Mouse (Mus musculus) lung, postnatal 0 days (tissue): ENCODE measurements around the gene Gm49395. TPM values are rescaled to one million over a fixed set of nuclear protein-coding genes. Genes with fewer than 3 reads are reported as not detected.

Experiments used
- ATAC-seq: fragments of 200-750 bp; cut with Nextera tagmentation; 2 replicates; pipeline ENCODE4 v1.8.0; 2017; ENCODE audit warnings: moderate library complexity
- DNase-seq: peaks from one replicate; pipeline ENCODE4 v3.0.0-alpha.2; 2016; ENCODE audit warnings: low spot score
- H3K27ac ChIP-seq: fragments of 300-500 bp; sonication (generic); 2 replicates; pipeline ENCODE4 v1.5.1; 2014; ENCODE audit warnings: antibody characterized with exemption, mild to moderate bottlenecking, low read length, mixed read lengths
- H3K27me3 ChIP-seq: fragments of 300-500 bp; sonication (generic); replicated peaks from 2 replicates; pipeline ENCODE4 v1.6.1; 2014; ENCODE audit warnings: low read length, mixed read lengths; ENCODE audit not compliant: insufficient read depth
- H3K36me3 ChIP-seq: fragments of 300-500 bp; sonication (generic); 2 replicates; pipeline ENCODE4 v1.6.1; 2014; ENCODE audit warnings: low read length, mixed read lengths; ENCODE audit not compliant: insufficient read depth
- H3K4me1 ChIP-seq: fragments of 300-500 bp; sonication (generic); 2 replicates; pipeline ENCODE4 v1.6.1; 2014; ENCODE audit warnings: antibody characterized with exemption, low read depth, low read length, mixed read lengths; ENCODE audit not compliant: insufficient read depth
- H3K4me2 ChIP-seq: fragments of 300-500 bp; sonication (generic); replicated peaks from 2 replicates; pipeline ENCODE4 v1.6.1; 2014; ENCODE audit warnings: low read depth, mild to moderate bottlenecking, low read length, moderate library complexity, mixed read lengths
- H3K4me3 ChIP-seq: fragments of 300-500 bp; sonication (generic); 2 replicates; pipeline ENCODE4 v1.5.1; 2014; ENCODE audit warnings: low read depth, low read length
- H3K9ac ChIP-seq: fragments of 300-500 bp; sonication (generic); replicated peaks from 2 replicates; pipeline ENCODE4 v1.6.1; 2014; ENCODE audit warnings: low read depth, mild to moderate bottlenecking
- H3K9me3 ChIP-seq: fragments of 300-500 bp; sonication (generic); 2 replicates; pipeline ENCODE4 v1.6.1; 2016; ENCODE audit warnings: low read length, mixed read lengths
- CTCF ChIP-seq: IDR thresholded peaks from 2 replicates; pipeline ENCODE4 v1.5.1; 2016; ENCODE audit warnings: antibody characterized with exemption, mild to moderate bottlenecking
- EP300 ChIP-seq: IDR thresholded peaks from 2 replicates; pipeline ENCODE4 v1.6.1; 2016; ENCODE audit warnings: antibody characterized with exemption, mild to moderate bottlenecking, control low read depth
- WGBS: fragments of 180-500 bp; shearing (Covaris S2); extraction: QIAGEN DNeasy Blood & Tissue Kit; methylation state at CpG from one replicate; pipeline ENCODE4 v1.1.7; 2014; 5-methylcytosine and 5-hydroxymethylcytosine counted together
- polyA plus RNA-seq: library from polyadenylated mRNA; unstranded; fragments of >200 nt; fragmentation: Nextera tagmentation; extraction: Ambion mirVana; gene quantifications from 2 replicates; pipeline ENCODE4 v1.2.1, GENCODE M21; 2015

Gene Gm49395
- polyA plus RNA-seq, 1 experiment from 2014 or later: 8.7 TPM

DNA sequence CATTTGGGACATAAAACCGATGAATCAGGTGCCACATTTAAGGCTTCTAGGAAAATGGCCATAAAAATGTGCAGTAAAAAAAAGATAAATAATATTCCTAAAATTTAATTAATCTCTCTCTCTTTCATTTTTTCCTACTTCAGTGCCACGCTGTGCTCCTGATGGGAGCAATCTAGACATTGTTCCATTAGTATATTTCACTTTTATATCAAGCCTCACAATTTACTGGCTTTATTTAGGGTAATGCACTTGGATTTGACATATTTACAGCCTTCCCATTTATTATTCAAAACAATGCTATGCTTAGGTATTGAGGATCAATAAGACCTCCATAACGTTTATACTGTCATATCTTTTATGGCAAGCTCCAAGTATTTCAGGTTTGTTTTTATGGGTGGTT, 76.3 kb downstream of the Gm49395 start:
- no peaks in the 10 kb centered on the region for H3K4me1 ChIP-seq
- no peak overlapping the region for H3K9ac ChIP-seq
- no peak overlapping the region for H3K4me3 ChIP-seq
- no peaks in the 10 kb centered on the region for H3K36me3 ChIP-seq
- TF ChIP-seq CTCF: no peak
- no peak for TF ChIP-seq EP300
- no peaks in the 10 kb centered on the region for H3K27me3 ChIP-seq
- H3K4me2 ChIP-seq: no peak overlapping the region
- ATAC-seq (no peak), DNase-seq (no peak)
- no peak overlapping the region for H3K27ac ChIP-seq
- no peaks in the 10 kb centered on the region for H3K9me3 ChIP-seq
- WGBS: 83% methylated on average over 3 of the region's 3 CpGs

DNA sequence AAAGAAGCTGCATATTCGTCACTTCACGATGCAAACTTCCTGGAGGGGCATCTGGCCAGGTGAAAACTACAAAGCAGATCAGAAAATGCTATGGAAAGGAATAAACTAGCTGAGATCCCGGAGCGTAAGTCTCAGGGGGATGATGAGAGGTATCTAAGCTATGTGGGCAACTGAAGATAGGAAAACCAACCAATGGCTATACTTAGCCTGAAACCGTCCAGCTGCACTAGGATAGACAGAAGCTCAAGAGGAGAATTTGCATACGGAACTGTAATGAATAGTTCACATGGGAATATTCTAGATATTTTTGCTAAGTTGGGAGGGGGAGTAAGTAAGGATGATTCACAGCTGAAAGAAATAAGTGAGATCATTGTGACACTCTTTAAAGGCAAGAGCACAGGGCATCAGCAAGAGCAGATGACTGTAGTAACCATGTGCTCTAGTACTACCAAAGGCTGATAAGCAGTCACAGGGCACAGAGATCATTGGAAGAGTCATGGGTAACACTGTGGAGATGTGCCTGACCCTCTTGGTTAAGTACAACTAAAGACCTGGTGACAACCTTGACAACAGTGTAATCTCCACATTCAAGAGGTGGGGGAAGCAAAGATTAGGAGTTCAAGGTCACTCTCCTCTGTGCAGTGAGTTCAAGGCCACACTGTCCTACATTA, 79.5 kb downstream of the Gm49395 start:
- Histone ChIP-seq H3K36me3 (no peaks in the 10 kb centered on the region), H3K27ac (no peak overlapping the region), H3K4me3 (no peak overlapping the region), H3K4me2 (no peak overlapping the region), H3K27me3 (no peaks in the 10 kb centered on the region), H3K9me3 (no peaks in the 10 kb centered on the region), H3K9ac (no peak overlapping the region), H3K4me1 (no peaks in the 10 kb centered on the region)
- no peak for ATAC-seq
- TF ChIP-seq CTCF (no peak), EP300 (no peak)
- DNase-seq: no peak
- WGBS: 85% methylated on average over 6 of the region's 6 CpGs

DNA sequence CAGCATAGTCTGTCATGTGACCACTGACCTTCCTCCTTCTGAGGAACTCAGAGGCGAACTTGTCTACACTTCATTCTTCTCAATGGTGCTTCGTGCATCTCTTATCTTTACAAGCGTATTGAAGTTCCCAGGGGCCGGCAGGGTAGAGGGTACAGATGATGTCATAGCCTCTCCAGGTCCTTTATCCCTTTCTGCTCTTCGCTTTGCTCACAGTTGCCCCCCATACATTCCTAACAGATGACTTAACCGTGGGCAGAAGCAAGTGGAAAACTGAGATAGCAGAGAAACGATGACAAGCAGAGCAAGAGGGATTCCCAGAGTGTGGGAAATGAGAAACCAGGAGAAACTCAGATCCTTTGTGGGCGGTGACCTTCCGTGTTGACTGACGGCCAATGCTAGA, 80.3 kb downstream of the Gm49395 start:
- H3K36me3 ChIP-seq: no peaks in the 10 kb centered on the region
- no peaks in the 10 kb centered on the region for H3K9me3 ChIP-seq
- H3K4me3 ChIP-seq: no peak overlapping the region
- H3K9ac ChIP-seq: no peak overlapping the region
- no peak overlapping the region for H3K27ac ChIP-seq
- no peaks in the 10 kb centered on the region for H3K4me1 ChIP-seq
- DNase-seq (no peak), ATAC-seq (no peak)
- 40% methylated on average over 10 of the region's 10 CpGs for WGBS
- no peaks in the 10 kb centered on the region for H3K27me3 ChIP-seq
- TF ChIP-seq CTCF (no peak), EP300 (no peak)
- H3K4me2 ChIP-seq: no peak overlapping the region

DNA sequence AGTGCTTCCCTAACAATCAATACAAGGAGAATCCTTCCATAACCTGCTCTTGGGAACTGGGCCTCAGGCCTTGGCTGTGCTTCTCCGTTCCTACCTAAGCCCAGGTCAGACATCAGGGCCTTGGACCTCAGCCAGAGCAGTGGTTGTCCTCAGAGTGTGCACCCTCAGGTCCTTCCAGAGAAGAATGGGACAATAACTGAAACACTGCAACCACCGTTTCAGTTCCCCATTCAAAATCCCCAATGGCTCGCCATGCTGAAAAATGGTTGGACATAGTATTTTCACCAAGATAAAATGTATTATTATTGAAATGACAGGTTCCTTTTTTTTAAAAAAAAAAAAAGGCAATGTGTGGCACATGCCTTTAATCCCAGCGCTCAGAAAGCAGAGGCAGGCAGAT, 81.0 kb downstream of the Gm49395 start:
- DNase-seq (no peak), ATAC-seq (no peak)
- TF ChIP-seq CTCF (no peak), EP300 (no peak)
- H3K27me3 ChIP-seq: no peaks in the 10 kb centered on the region
- no peak overlapping the region for H3K4me2 ChIP-seq
- 86% methylated on average over 4 of the region's 4 CpGs for WGBS
- H3K9me3 ChIP-seq: no peaks in the 10 kb centered on the region
- H3K27ac ChIP-seq: no peak overlapping the region
- H3K4me1 ChIP-seq: no peaks in the 10 kb centered on the region
- no peak overlapping the region for H3K9ac ChIP-seq
- no peaks in the 10 kb centered on the region for H3K36me3 ChIP-seq
- H3K4me3 ChIP-seq: no peak overlapping the region

DNA sequence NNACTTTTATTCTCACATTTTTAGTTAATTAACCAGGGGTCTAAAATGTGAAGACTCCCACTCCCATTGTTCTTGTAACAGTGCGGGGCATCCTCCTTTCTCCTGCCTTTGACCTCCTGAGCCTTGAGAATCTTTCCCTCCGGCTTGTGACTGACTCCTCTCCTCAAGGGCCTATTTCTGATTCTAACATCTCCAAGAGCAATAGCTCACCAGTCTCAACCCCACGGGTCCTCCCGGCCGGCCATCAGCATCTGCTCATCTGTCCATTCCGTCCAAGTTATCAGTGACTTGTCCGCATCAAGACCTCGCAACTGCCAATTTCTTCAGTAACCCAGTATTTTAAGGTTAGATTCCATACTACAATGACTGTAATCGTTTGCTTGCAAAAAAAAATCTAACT, 84.2 kb downstream of the Gm49395 start:
- Histone ChIP-seq H3K4me3 (no peak overlapping the region), H3K4me1 (no peaks in the 10 kb centered on the region), H3K27me3 (no peaks in the 10 kb centered on the region), H3K9ac (no peak overlapping the region), H3K27ac (no peak overlapping the region), H3K36me3 (no peaks in the 10 kb centered on the region), H3K4me2 (no peak overlapping the region), H3K9me3 (no peaks in the 10 kb centered on the region)
- TF ChIP-seq CTCF (no peak), EP300 (no peak)
- DNase-seq (no peak), ATAC-seq (no peak)
- 89% methylated on average over 9 of the region's 9 CpGs for WGBS

DNA sequence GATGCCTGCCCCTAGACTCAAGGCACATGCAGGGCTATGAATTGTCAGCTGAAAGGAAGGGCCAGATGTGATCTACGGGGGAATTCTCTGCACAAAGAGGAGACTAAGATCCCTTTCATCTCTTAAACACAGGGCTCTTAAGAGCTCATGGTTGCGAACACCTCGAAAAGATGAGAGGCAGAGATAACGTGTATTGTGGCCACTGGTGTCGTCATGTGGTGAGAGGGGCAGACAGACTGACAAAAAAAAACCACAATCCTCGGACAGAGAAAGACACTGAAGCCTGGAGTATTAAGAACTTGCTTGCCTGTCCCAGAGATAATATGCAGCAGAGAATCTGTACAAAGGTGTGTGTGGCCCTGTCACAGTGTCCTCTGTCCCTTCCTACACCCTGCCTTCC, 90.2 kb downstream of the Gm49395 start:
- Histone ChIP-seq H3K4me1 (no peaks in the 10 kb centered on the region), H3K4me3 (no peak overlapping the region), H3K27me3 (no peaks in the 10 kb centered on the region), H3K9me3 (no peaks in the 10 kb centered on the region), H3K4me2 (no peak overlapping the region), H3K36me3 (no peaks in the 10 kb centered on the region; the same call in 1 of the 2 replicates), H3K27ac (no peak overlapping the region), H3K9ac (no peak overlapping the region)
- no peak for ATAC-seq
- 49% methylated on average over 6 of the region's 6 CpGs for WGBS
- TF ChIP-seq EP300: no peak
- no peak for TF ChIP-seq CTCF
- DNase-seq: no peak
